Mouse (Mus musculus) thymus, adult 2 months (tissue): ENCODE data around the gene Hdc.

Source experiments
- CTCF ChIP-seq: fragments of 200-500 bp; IDR thresholded peaks from 2 replicates; pipeline ENCODE4 v1.5.1; 2012; ENCODE audit warnings: mild to moderate bottlenecking, control low read depth, low read length, moderate library complexity, borderline replicate concordance; ENCODE audit not compliant: control insufficient read depth, poor library complexity, insufficient read depth; ENCODE audit errors: extremely low read depth
- POLR2A ChIP-seq: fragments of 200-500 bp; IDR thresholded peaks from 2 replicates; pipeline ENCODE4 v1.6.1; 2012; ENCODE audit warnings: mild to moderate bottlenecking, low read length, control low read depth, moderate library complexity; ENCODE audit not compliant: control insufficient read depth, poor library complexity, insufficient read depth; ENCODE audit errors: extremely low read depth

DNA sequence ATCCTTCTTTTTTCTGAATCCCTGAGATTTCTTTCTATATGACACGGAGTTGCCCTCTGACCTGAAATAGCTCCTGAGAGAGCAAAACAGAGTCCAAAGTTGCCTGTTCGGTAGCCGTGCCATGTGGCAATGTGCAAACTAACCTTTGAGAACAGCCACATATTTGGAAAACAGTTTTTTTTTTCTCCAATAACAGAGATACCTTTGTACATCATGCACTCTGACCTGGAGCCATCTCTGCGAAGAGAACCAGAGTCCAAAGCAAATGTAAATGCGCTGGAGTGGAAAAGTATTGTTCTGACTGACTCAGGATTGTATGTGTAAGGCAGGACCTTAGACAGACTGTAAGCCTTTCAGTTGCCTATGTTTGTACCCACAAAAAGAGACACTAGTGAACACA lies 63.6 kb downstream of the Hdc start:
- TF ChIP-seq CTCF (no peak), POLR2A (no peak)
